Mouse (Mus musculus) lung, adult 2 months (tissue): Measurements from ENCODE around the gene Serhl.

Experiments used
- CTCF ChIP-seq: fragments of 200-500 bp; IDR thresholded peaks from 2 replicates; pipeline ENCODE4 v1.5.1; 2011; ENCODE audit warnings: mild to moderate bottlenecking, low read length, control low read depth; ENCODE audit not compliant: insufficient read depth
- POLR2A ChIP-seq: fragments of 200-500 bp; IDR thresholded peaks from 2 replicates; pipeline ENCODE4 v1.6.1; 2011; ENCODE audit warnings: low read depth, mild to moderate bottlenecking, control low read depth, low read length, borderline replicate concordance; ENCODE audit errors: extremely low read depth

- TF ChIP-seq POLR2A (no peak), CTCF (no peak)
Measured at GRCm38 (mm10) chr15:83114106-83114505, 24.8 kb downstream of the Serhl start.
